Mouse (Mus musculus) olfactory bulb, adult 2 months (tissue): Measurements from ENCODE around the gene Dgka.

Experiments
- CTCF ChIP-seq: fragments of 200-500 bp; IDR thresholded peaks from 2 replicates; pipeline ENCODE4 v1.5.1; 2012; ENCODE audit warnings: low read depth, mild to moderate bottlenecking, low read length, moderate library complexity; ENCODE audit not compliant: insufficient read depth
- POLR2A ChIP-seq: fragments of 200-500 bp; IDR thresholded peaks from 2 replicates; pipeline ENCODE4 v1.6.1; 2012; ENCODE audit warnings: mild to moderate bottlenecking, low read depth, low read length, moderate library complexity; ENCODE audit not compliant: insufficient read depth

- TF ChIP-seq CTCF = no peak
- TF ChIP-seq POLR2A = no peak
Observed at GRCm38 (mm10) chr10:128744680-128745601, at the start of gene Dgka.
